Mouse (Mus musculus) G1E (cell line): ENCODE data around the gene Runx1.

Experiments used
- CTCF ChIP-seq: IDR thresholded peaks from 2 replicates; pipeline ENCODE4 v1.5.1; 2012; ENCODE audit warnings: low read depth, low read length, inconsistent platforms, mixed read lengths
- GATA1 ChIP-seq: IDR thresholded peaks from 2 replicates; pipeline ENCODE4 v1.6.1; 2012; ENCODE audit warnings: borderline replicate concordance, low read length, inconsistent platforms, mixed read lengths
- POLR2AphosphoS5 ChIP-seq: IDR thresholded peaks from 2 replicates; pipeline ENCODE4 v1.6.1; 2012; ENCODE audit warnings: low read depth, low read length, inconsistent platforms; ENCODE audit not compliant: insufficient replicate concordance
- TAL1 ChIP-seq: conservative IDR thresholded peaks from 2 replicates; pipeline ENCODE4 v1.6.1; 2012; ENCODE audit warnings: low read depth, low read length, inconsistent platforms, mixed read lengths

GRCm38 (mm10) chr16:92826683-92827082 is 734 bp upstream of the Runx1 start:
- TF ChIP-seq GATA1 (no peak), CTCF (no peak), POLR2AphosphoS5 (no peak), TAL1 (no peak)
